Mouse (Mus musculus) heart, embryonic 13.5 days (tissue): ENCODE measurements around the gene Ggt1. TPM values are rescaled to one million over a fixed set of nuclear protein-coding genes. Genes with fewer than 3 reads are reported as not detected.

Experiments used
- ATAC-seq: fragments of 200-750 bp; cut with Nextera tagmentation; 2 replicates; pipeline ENCODE4 v1.8.0; 2017; ENCODE audit warnings: moderate TSS enrichment; ENCODE audit not compliant: insufficient number of reproducible peaks, low FRiP score, low TSS enrichment; ENCODE audit errors: extremely low read depth
- H3K27ac ChIP-seq: fragments of 300-500 bp; sonication (generic); replicated peaks from 2 replicates; pipeline ENCODE4 v1.5.1; 2015; ENCODE audit warnings: moderate library complexity, mild to moderate bottlenecking, inconsistent platforms
- H3K27me3 ChIP-seq: fragments of 300-500 bp; sonication (generic); replicated peaks from 2 replicates; pipeline ENCODE4 v1.6.1; 2015; ENCODE audit warnings: mild to moderate bottlenecking, inconsistent platforms
- H3K36me3 ChIP-seq: fragments of 300-500 bp; sonication (generic); 2 replicates; pipeline ENCODE4 v1.6.1; 2015; ENCODE audit warnings: mild to moderate bottlenecking, inconsistent platforms
- H3K4me1 ChIP-seq: fragments of 300-500 bp; sonication (generic); 2 replicates; pipeline ENCODE4 v1.6.1; 2015; ENCODE audit warnings: inconsistent platforms
- H3K4me2 ChIP-seq: fragments of 300-500 bp; sonication (generic); 2 replicates; pipeline ENCODE4 v1.6.1; 2015; ENCODE audit warnings: inconsistent platforms, mild to moderate bottlenecking, moderate library complexity
- H3K4me3 ChIP-seq: fragments of 300-500 bp; sonication (generic); 2 replicates; pipeline ENCODE4 v1.5.1; 2015; ENCODE audit warnings: moderate library complexity, mild to moderate bottlenecking, inconsistent platforms
- H3K9ac ChIP-seq: fragments of 300-500 bp; sonication (generic); 2 replicates; pipeline ENCODE4 v1.6.1; 2015; ENCODE audit warnings: inconsistent platforms, mild to moderate bottlenecking, moderate library complexity
- H3K9me3 ChIP-seq: fragments of 300-500 bp; sonication (generic); 2 replicates; pipeline ENCODE4 v1.6.1; 2016; ENCODE audit warnings: inconsistent platforms
- WGBS: fragments of 180-500 bp; shearing (Covaris S2); methylation state at CpG from one replicate; pipeline ENCODE4 v1.1.7; 2015; ENCODE audit warnings: mixed read lengths; 5-methylcytosine and 5-hydroxymethylcytosine counted together
- polyA plus RNA-seq: library from polyadenylated mRNA; unstranded; fragments of >200 nt; fragmentation: Nextera tagmentation; extraction: Ambion mirVana; gene quantifications from 2 replicates; pipeline ENCODE4 v1.2.1, GENCODE M21; 2015

Gene Ggt1
- 0.52 and 0.76 TPM in 2 replicates for polyA plus RNA-seq

DNA sequence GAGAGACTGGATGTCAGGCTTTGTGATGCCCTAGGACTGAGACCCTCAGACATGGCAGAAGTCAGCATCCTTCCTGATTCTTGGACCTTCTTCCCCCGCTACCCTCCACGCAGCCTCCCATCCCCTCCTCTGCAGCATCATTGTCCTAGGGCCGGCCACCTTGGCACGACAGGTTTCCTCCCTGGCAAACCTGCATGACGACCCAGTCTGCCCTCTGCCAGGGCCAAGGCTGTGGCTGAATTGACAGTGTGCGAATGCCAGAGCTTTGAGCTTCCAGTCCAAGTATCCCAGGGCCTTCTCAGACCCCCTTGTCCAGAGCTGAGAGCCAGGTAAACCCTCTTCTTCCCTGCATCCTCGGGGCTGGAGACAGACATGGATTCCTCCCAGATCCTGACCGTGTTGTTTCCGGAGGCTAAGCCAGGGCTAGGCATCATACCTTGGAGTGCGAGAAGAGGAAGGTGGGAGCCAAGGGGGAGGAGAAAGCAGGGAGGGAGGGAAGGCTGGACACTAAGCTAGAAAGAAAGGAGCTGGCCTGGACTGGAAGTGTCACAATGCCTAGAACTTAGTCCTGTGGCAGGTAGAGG lies at the start of gene Ggt1:
Ggt1 (plus strand) TSS at position 534 of the 584 bp plus-strand sequence.
- H3K9ac ChIP-seq, result peak within 1 kb of the TSS; percentile 86

DNA sequence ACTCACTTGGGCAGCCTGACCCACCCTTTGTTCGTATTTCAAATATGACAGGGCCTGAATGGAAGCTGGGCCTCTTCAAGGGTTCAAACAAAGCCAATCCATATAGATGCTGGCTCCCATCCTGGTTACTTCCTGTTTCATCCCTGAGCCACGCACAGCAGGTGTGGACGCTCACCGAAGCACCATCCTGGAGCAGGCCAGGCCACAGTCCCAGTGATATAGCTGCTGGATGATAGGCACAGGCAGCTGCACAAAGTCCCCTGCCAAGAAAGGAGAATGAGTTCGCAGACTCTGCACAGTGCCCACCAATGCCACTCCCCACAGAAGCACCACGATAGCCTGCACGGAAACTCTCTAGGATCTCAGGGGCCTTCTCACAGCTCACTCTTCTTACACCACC lies 49.5 kb upstream of the Ggt1 start:
- no peak for ATAC-seq
- Histone ChIP-seq H3K27me3 (no peaks in the 10 kb centered on the region), H3K9me3 (no peaks in the 10 kb centered on the region), H3K4me3 (no peak overlapping the region), H3K36me3 (peaks cover 54% of the 10 kb centered on the region), H3K4me1 (peaks cover 33% of the 10 kb centered on the region), H3K9ac (no peak overlapping the region), H3K27ac (no peak overlapping the region), H3K4me2 (no peak overlapping the region)
- WGBS, result 94% methylated on average over 7 of the region's 7 CpGs

More for the DNA sequence above, at the start of gene Ggt1:
- H3K4me2 ChIP-seq, result peak within 1 kb of the TSS; percentile 99
- no peak for ATAC-seq
- no peaks in the 10 kb centered on the region for H3K36me3 ChIP-seq
- no peaks in the 10 kb centered on the region for H3K9me3 ChIP-seq
- peak within 1 kb of the TSS; percentile 67 for H3K4me3 ChIP-seq
- no peak within 1 kb of the TSS for H3K27ac ChIP-seq
- 48% methylated on average over 10 of the region's 10 CpGs for WGBS
- peaks cover 80% of the 10 kb centered on the region for H3K27me3 ChIP-seq
- peaks cover 33% of the 10 kb centered on the region for H3K4me1 ChIP-seq

DNA sequence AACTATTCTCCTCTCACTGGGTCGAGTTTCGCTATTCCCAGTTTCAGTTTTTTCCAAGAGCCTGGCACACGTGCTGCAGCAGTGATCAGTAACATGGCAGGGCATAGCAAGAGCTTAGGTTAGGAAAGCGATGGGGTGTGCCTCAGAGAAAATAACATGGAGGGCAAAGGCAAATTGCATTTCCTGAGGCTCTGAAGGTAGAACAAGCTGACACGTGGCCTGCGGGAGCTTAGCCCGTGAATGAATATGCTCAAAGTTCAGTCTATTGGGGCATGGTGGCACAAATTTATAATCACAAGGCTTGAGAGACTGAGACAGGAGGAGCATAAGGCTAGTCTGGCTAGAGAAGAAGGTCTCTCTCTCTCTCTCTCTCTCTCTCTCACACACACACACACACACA lies 48.6 kb upstream of the Ggt1 start:
- Histone ChIP-seq H3K36me3 (peaks cover 45% of the 10 kb centered on the region), H3K9ac (no peak overlapping the region), H3K4me3 (no peak overlapping the region), H3K9me3 (no peaks in the 10 kb centered on the region), H3K4me1 (peaks cover 33% of the 10 kb centered on the region), H3K27me3 (no peaks in the 10 kb centered on the region), H3K4me2 (no peak overlapping the region), H3K27ac (no peak overlapping the region)
- ATAC-seq, result no peak
- WGBS, result 90% methylated on average over 7 of the region's 7 CpGs

DNA sequence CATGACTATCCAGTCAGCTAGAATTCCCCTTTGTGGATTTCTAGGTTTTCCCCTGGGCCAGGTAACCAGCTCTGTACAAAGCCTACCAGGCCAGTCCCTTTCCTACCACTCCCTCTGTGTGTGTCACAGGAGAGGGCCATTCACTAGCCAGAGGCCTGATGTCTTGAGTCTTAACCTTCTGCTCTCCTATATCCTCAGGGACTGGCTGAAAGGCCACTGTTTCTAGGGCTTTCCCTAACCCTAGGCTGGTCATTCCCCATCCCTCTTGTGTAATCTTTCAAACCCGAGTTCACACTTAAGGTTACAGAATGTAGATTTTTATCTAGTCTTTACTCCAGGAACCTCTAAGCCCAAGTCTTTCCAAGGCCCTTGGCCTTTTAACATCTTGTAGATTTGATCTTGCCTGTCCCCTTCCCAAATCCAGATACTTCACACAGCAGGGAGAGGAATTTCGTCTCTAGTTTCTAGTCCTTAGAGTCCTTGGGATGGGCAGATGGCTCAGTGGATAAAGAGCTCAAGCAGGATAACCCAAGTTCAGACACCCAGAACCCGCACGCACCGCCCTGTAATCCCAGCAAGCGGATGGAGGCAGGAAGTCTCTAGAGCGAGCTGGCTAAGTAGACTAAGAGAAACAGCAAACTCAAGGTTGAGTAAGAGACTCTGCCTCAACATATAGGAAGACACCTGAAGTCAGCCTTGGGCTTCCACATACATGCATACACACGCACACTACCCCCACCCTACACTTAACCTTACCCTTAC lies 47.9 kb upstream of the Ggt1 start:
- H3K27ac ChIP-seq, result no peak overlapping the region
- WGBS, result 87% methylated on average over 8 of the region's 8 CpGs

DNA sequence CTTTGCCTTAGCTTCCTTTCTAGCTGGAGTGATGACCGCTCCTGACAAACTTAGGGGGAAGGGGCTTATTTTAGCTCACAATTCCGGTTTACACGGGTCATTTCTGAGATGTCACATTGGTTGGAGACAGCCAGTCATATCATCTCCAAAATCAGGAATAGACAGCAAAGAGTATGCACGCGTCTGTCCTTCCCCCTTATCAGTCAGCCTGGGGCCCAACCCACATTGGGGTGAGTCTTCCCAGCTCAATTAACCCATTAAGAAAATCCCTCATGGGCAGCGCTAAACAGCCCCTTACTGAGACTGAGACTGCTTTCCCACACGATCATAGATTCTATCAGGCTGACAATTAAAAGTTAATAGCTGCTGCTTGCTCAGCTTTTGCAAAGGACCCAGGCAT lies 47.0 kb upstream of the Ggt1 start:
- ATAC-seq, result no peak
- H3K4me3 ChIP-seq, result peak overlapping the region; percentile 13; the same call in 1 of the 2 replicates
- no peaks in the 10 kb centered on the region for H3K27me3 ChIP-seq

More for the DNA sequence above, 47.9 kb upstream of the Ggt1 start:
- peaks cover 38% of the 10 kb centered on the region for H3K36me3 ChIP-seq
- no peak for ATAC-seq
- H3K9ac ChIP-seq, result 0 out of 2 replicates have a peak overlapping the region, but pooled peaks have one; percentile 45
- no peaks in the 10 kb centered on the region for H3K9me3 ChIP-seq
- peaks cover 35% of the 10 kb centered on the region for H3K4me1 ChIP-seq
- H3K27me3 ChIP-seq, result no peaks in the 10 kb centered on the region
- no peak overlapping the region; the same call in 1 of the 2 replicates for H3K4me3 ChIP-seq
- H3K4me2 ChIP-seq, result peak overlapping the region; percentile 93

DNA sequence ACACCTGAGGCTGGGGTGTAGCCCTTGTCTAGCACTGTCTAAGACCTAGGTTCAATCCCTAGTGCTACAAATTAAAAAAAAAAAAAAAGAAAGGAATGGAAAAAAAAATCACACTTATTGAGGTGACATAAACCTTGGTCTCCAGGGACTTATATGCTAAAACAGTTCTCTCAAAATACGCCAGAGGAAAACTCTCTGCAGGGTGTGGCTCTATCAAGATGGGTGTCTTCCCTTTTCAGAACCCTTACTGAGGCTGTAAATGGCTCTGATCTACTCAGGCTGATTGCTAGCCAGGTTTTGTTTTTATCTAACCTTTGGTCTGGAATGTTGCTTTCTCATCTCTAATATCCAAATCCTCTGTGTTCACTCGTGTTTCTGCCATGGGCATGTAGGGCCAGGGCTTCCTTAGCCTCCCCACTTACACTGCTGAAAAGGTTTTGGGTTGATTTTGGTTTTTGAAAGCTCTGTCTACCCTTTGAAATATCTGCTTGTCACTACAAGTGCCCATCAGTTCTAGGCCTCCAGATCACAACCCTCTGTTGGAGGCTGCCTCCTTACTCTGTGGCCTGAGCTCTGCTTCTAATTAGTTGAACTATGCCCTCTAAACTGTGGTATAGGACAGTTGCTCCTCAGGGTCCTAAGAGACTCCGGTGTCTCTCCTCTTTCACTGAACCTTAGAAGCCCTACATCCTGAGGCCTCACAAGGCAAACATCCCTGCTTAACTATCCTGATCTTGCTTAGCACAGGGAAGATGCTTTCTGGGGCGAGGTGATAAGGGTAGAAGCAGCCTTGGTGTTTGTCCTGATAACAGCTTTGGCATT lies 46.0 kb upstream of the Ggt1 start:
- 71% methylated on average over 4 of the region's 4 CpGs for WGBS
- no peaks in the 10 kb centered on the region for H3K9me3 ChIP-seq
- peak overlapping the region; percentile 84 for H3K4me3 ChIP-seq
- ATAC-seq, result no peak
- peak overlapping the region; percentile 97 for H3K9ac ChIP-seq
- H3K4me1 ChIP-seq, result peaks cover 47% of the 10 kb centered on the region
- H3K27me3 ChIP-seq, result no peaks in the 10 kb centered on the region
- peaks cover 32% of the 10 kb centered on the region for H3K36me3 ChIP-seq
- peak overlapping the region; percentile 99; the same call in 1 of the 2 replicates for H3K27ac ChIP-seq
- peak overlapping the region; percentile 93 for H3K4me2 ChIP-seq

More for the DNA sequence above, 47.0 kb upstream of the Ggt1 start:
- Histone ChIP-seq H3K36me3 (peaks cover 32% of the 10 kb centered on the region), H3K4me2 (peak overlapping the region; percentile 93), H3K9me3 (no peaks in the 10 kb centered on the region), H3K4me1 (peaks cover 43% of the 10 kb centered on the region), H3K9ac (peak overlapping the region; percentile 45), H3K27ac (no peak overlapping the region)
- WGBS, result 50% methylated on average over 7 of the region's 7 CpGs

DNA sequence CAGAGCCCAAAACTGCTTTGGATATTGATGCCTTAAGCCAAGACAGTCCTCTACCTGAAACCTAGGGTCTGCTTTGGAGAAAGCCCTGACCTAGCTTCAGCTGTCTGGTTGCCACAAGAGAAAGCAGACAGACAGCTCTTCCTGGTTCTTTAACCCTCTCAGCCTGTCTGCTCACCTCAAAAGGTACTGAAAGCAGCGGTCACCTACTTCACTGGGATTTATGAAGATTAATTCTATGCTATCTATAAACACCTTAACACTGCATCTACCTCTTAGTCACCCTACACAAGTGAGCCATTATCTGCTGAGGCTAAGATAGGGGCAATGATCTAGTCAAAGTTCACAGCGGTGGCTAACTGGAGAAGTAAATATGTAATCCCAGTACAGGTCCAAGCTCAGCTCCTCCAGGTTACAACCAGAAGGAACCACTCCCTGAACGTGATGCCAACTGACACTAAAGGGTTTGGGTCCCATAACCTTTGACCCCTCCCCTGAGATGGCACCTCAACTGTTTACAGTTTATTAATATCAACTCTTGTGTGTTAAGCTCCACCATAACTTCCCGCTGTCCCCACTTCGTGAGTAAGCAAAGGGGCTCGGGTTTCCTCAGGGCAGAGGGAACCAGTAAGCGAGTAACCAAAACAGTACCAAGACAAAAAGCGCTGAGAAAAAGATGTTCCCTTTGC lies 45.2 kb upstream of the Ggt1 start:
- Histone ChIP-seq H3K9me3 (no peaks in the 10 kb centered on the region), H3K4me1 (peaks cover 54% of the 10 kb centered on the region)
- 17% methylated on average over 8 of the region's 8 CpGs for WGBS

DNA sequence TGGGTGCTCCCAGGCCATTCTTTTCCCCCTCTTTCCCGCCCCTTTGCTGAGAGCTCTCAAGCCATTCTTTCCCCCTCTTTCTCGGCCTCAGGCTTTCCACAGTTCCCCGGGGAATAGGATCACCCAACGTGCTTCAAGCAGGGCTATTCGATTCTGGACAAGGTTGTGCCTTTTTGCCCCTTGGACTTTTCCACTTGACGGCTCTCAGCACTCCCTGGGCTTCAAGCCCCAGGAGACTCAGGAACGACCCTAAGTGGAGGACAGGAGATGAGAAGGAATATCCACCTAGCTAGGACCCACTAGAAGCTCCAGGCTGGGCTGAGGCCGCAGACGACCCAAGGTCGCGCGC lies 44.7 kb upstream of the Ggt1 start:
- Histone ChIP-seq H3K36me3 (peaks cover 32% of the 10 kb centered on the region), H3K4me3 (peak overlapping the region; percentile 84), H3K9ac (peak overlapping the region; percentile 97), H3K27me3 (no peaks in the 10 kb centered on the region), H3K4me1 (peaks cover 57% of the 10 kb centered on the region), H3K9me3 (no peaks in the 10 kb centered on the region), H3K4me2 (peak overlapping the region; percentile 93), H3K27ac (peak overlapping the region; percentile 99)
- ATAC-seq, result no peak
- WGBS, result 1% methylated on average over 12 of the region's 12 CpGs

More for the DNA sequence above, 45.2 kb upstream of the Ggt1 start:
- Histone ChIP-seq H3K27ac (peak overlapping the region; percentile 99), H3K36me3 (peaks cover 32% of the 10 kb centered on the region), H3K4me2 (peak overlapping the region; percentile 93), H3K4me3 (peak overlapping the region; percentile 84), H3K9ac (peak overlapping the region; percentile 97), H3K27me3 (no peaks in the 10 kb centered on the region)
- no peak for ATAC-seq

DNA sequence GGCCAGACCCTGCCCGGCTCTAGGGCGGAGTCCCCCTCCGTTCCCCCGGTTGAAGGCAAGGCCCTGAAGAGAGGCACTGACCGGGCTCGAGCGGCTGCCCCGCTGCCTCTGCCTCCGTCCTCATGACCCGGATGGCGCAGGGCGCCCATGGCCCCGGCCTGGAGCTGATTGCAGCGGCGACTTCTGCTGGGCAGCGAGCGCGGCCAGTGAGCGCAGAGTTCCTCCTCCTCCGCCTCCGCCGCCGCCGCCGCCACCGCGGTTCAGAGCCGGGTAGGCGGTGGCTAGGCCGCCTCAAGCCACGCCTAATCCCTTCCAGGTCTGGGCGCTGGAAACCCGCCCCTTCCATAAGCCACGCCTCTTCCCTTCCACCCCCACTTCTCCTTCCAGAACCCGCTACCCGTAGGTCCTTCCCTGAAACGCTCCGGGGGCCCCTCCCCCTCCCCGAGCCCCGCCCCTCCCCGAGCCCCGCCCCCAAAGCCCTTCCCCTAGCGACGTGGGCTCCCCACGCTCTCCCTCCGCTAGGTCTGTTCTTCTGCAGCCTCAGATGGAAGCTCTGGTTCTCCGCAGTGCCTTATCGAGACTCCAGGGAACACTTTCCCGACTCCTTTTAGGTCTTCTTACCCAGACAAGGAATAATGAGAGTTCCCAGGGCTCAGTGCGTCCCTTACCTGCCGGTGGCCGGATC lies 44.2 kb upstream of the Ggt1 start, which contains the start of gene Snrpd3:
Snrpd3 (plus strand) TSS at position 479 of the 685 bp plus-strand sequence.
- ATAC-seq, result peak; percentile 95
- 1% methylated on average over 47 of the region's 52 CpGs for WGBS
- H3K4me1 ChIP-seq, result peaks cover 60% of the 10 kb centered on the region

DNA sequence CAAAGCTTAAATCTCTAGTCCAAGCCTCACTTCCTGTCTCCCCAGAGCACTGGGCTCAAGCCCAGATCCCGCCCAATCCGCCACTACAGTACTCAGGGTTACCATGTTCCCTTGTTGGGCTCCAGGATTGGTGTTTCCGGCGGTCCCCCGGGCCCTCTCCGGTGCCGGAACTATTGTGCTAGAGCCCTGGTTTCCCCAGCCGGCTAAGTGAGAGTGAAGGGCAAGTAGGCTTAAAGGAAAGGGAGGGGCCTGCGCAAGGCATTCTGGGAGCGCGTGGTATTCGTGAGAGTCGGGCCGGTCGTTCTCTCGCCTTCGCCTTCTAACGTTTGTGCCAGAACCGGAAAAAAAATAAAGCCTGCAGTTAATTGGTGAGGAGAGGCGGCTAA lies 43.7 kb upstream of the Ggt1 start, which contains the start of gene Gucd1:
Gucd1 (minus strand) TSS at position 215 of the 386 bp plus-strand sequence.
- peak within 1 kb of the TSS; percentile 84 for H3K4me3 ChIP-seq
- no peaks in the 10 kb centered on the region for H3K9me3 ChIP-seq
- WGBS, result under 1% methylated on average over 20 of the region's 20 CpGs
- H3K4me1 ChIP-seq, result peaks cover 60% of the 10 kb centered on the region
- H3K27ac ChIP-seq, result peak within 1 kb of the TSS; percentile 99
- no peaks in the 10 kb centered on the region for H3K27me3 ChIP-seq
- H3K9ac ChIP-seq, result peak within 1 kb of the TSS; percentile 97
- H3K36me3 ChIP-seq, result peaks cover 36% of the 10 kb centered on the region
- ATAC-seq, result peak; percentile 62
- H3K4me2 ChIP-seq, result peak within 1 kb of the TSS; percentile 93

More for the DNA sequence above, 44.2 kb upstream of the Ggt1 start, which contains the start of gene Snrpd3:
- H3K27me3 ChIP-seq, result no peaks in the 10 kb centered on the region
- no peaks in the 10 kb centered on the region for H3K9me3 ChIP-seq
- H3K9ac ChIP-seq, result peak within 1 kb of the TSS; percentile 97
- H3K4me3 ChIP-seq, result peak within 1 kb of the TSS; percentile 84
- peak within 1 kb of the TSS; percentile 99 for H3K27ac ChIP-seq
- H3K4me2 ChIP-seq, result peak within 1 kb of the TSS; percentile 93
- peaks cover 32% of the 10 kb centered on the region for H3K36me3 ChIP-seq
